23 mouse cellular contexts compared by ENCODE assay signal in genomic region chr14:55872039-55872438, GRCm38 (mm10). TPM values are rescaled to one million over a fixed set of nuclear protein-coding genes. Genes with fewer than 3 reads are reported as not detected.
DNase-seq lines count a peak whose midpoint lies in the region; ATAC-seq and TF ChIP-seq lines count a peak whose summit lies in the region.
"Had no signal": no experiment of that assay in that cellular context is flagged by ENCODE, and none has a peak within 500 bp of the region (broad histone marks: within the 10 kb centered on the region; RNA-seq: fewer than 3 reads in every experiment).

No protein-coding gene starts in this region.

- H3K27ac ChIP-seq in stomach, postnatal 0 days (replicated peaks) = no peak overlapping the region
- no peak overlapping the region for H3K27ac ChIP-seq in liver, postnatal 0 days (ENCODE audit: low read depth)
- H3K27ac ChIP-seq: forebrain, embryonic 13.5 days; heart, embryonic 13.5 days; hindbrain, embryonic 13.5 days; intestine, embryonic 15.5 days had no signal

- DNase-seq in cerebellum, adult 9-10 months = peak; percentile 33
- DNase-seq in cerebellum, postnatal 36 days = no peak
- peak; percentile 90 for DNase-seq in heart, adult 11 months
- DNase-seq in heart, postnatal 36 days = no peak
- no peak for DNase-seq in stomach, postnatal 0 days (ENCODE audit: low spot score)
- no peak for DNase-seq in liver, postnatal 0 days
- DNase-seq: adrenal gland, adult 8-10 months; adrenal gland, postnatal 25 days; gastrocnemius, postnatal 14 days; heart, adult 18-20 months; kidney, adult 11 months; kidney, adult 8-10 months had no signal

- intact Hi-C loops in heart, postnatal 36 days (cut with DNase I) = no loop called here

- TF ChIP-seq CTCF in stomach, postnatal 0 days (IDR thresholded peaks at IDR 0.05; ENCODE audit: low read depth) = no peak
- no peak for TF ChIP-seq CTCF in liver, postnatal 0 days (IDR thresholded peaks at IDR 0.05; ENCODE audit: low read depth)

- no peaks in the 10 kb centered on the region for H3K27me3 ChIP-seq in stomach, postnatal 0 days (ENCODE audit: control insufficient read depth, insufficient read depth, low read length)
- no peaks in the 10 kb centered on the region for H3K27me3 ChIP-seq in liver, postnatal 0 days (ENCODE audit: insufficient read depth, low read length)
- H3K27me3 ChIP-seq: forebrain, embryonic 13.5 days; heart, embryonic 13.5 days; hindbrain, embryonic 13.5 days; intestine, embryonic 15.5 days had no signal

- no peak overlapping the region for H3K4me2 ChIP-seq in stomach, postnatal 0 days (replicated peaks; ENCODE audit: low read depth)
- H3K4me2 ChIP-seq in liver, postnatal 0 days (ENCODE audit: low read depth, low read length) = no peak overlapping the region
- H3K4me2 ChIP-seq: forebrain, embryonic 13.5 days; heart, embryonic 13.5 days; hindbrain, embryonic 13.5 days; intestine, embryonic 15.5 days had no signal

- H3K4me3 ChIP-seq in stomach, postnatal 0 days (ENCODE audit: low read depth, low read length) = no peak overlapping the region
- H3K4me3 ChIP-seq in liver, postnatal 0 days (ENCODE audit: low read depth, low read length) = no peak overlapping the region
- H3K4me3 ChIP-seq: forebrain, embryonic 10.5 days; forebrain, embryonic 13.5 days; heart, embryonic 13.5 days; hindbrain, embryonic 10.5 days; hindbrain, embryonic 13.5 days; intestine, embryonic 15.5 days had no signal

- H3K9ac ChIP-seq in stomach, postnatal 0 days (ENCODE audit: low read length) = no peak overlapping the region
- no peak overlapping the region for H3K9ac ChIP-seq in liver, postnatal 0 days (replicated peaks)
- H3K9ac ChIP-seq: forebrain, embryonic 13.5 days; heart, embryonic 13.5 days; hindbrain, embryonic 13.5 days; intestine, embryonic 15.5 days had no signal

- no peaks in the 10 kb centered on the region for H3K4me1 ChIP-seq in stomach, postnatal 0 days (replicated peaks; ENCODE audit: control insufficient read depth, insufficient read depth)
- peaks cover 10% of the 10 kb centered on the region for H3K4me1 ChIP-seq in liver, postnatal 0 days (ENCODE audit: insufficient read depth)

- peaks cover 13% of the 10 kb centered on the region; the same call in 1 of the 2 replicates for H3K36me3 ChIP-seq in stomach, postnatal 0 days (ENCODE audit: control insufficient read depth, insufficient read depth, low read length)
- H3K36me3 ChIP-seq in liver, postnatal 0 days (replicated peaks; ENCODE audit: insufficient read depth, low read length) = no peaks in the 10 kb centered on the region; the same call in 1 of the 2 replicates

- WGBS in stomach, postnatal 0 days = 87% methylated on average over 11 of the region's 12 CpGs
- 77% methylated on average over 12 of the region's 12 CpGs for WGBS in liver, postnatal 0 days (ENCODE audit: insufficient replicate concordance)

- no peak for TF ChIP-seq EP300 in stomach, postnatal 0 days (optimal IDR thresholded peaks at IDR 0.05)
- TF ChIP-seq EP300 in liver, postnatal 0 days (IDR thresholded peaks at IDR 0.05; ENCODE audit: low read depth) = no peak

- ATAC-seq in stomach, postnatal 0 days (ENCODE audit: low FRiP score, low TSS enrichment) = peak; percentile 12; the same call in 1 of the 2 replicates
- ATAC-seq in liver, postnatal 0 days = no peak
- ATAC-seq: activated CD4-positive, CD25-positive, alpha-beta regulatory T cell, adult 4 months; CD4-positive, CD25-positive, alpha-beta regulatory T cell, adult 4 months; forebrain, embryonic 13.5 days; forebrain, embryonic 16.5 days had no signal

- no peaks in the 10 kb centered on the region for H3K9me3 ChIP-seq in stomach, postnatal 0 days (ENCODE audit: control insufficient read depth, low read length)
- no peaks in the 10 kb centered on the region for H3K9me3 ChIP-seq in liver, postnatal 0 days (ENCODE audit: low read length)
- H3K9me3 ChIP-seq: forebrain, embryonic 10.5 days; forebrain, embryonic 13.5 days; heart, embryonic 13.5 days; hindbrain, embryonic 10.5 days; hindbrain, embryonic 13.5 days; intestine, embryonic 15.5 days had no signal

RNA-seq across cellular contexts. Expression of gene Cbln3, which starts 12.2 kb away (rescaled TPM):
- total RNA-seq in heart, postnatal 36 days (2021) = under 1 TPM in 1 of 2 experiments, not detected in 1; 0.19 TPM
- polyA plus RNA-seq in stomach, postnatal 0 days (2015; fragmentation: Nextera tagmentation; extraction: Ambion mirVana) = 0.56 and 0.65 TPM in 2 replicates
- polyA plus RNA-seq in liver, postnatal 0 days (2015; fragmentation: Nextera tagmentation; extraction: Ambion mirVana) = 0.29 and 0.40 TPM in 2 replicates
- total RNA-seq: common myeloid progenitor, adult 5-6 weeks; gastrocnemius, adult 18-20 months; heart, adult 18-20 months had no signal
- polyA plus RNA-seq: CD4-positive, CD25-positive, alpha-beta regulatory T cell, adult 4 months had no signal

RNA-seq across cellular contexts. Expression of gene Khnyn, which starts 12.7 kb away (rescaled TPM):
- 10 to 100 TPM; 13.0 to 14.7 TPM for total RNA-seq in heart, postnatal 36 days (2021)
- polyA plus RNA-seq in stomach, postnatal 0 days (2015; fragmentation: Nextera tagmentation; extraction: Ambion mirVana) = 6.4 and 7.5 TPM in 2 replicates
- polyA plus RNA-seq in liver, postnatal 0 days (2015; fragmentation: Nextera tagmentation; extraction: Ambion mirVana) = 4.6 and 5.2 TPM in 2 replicates

RNA-seq across cellular contexts. Expression of gene Nynrin, which starts 18.2 kb away (rescaled TPM):
- 10 to 100 TPM in 1 of 2 experiments, 1 to 10 TPM in 1; 9.5 to 10.5 TPM for total RNA-seq in heart, postnatal 36 days (2021)
- polyA plus RNA-seq in stomach, postnatal 0 days (2015; fragmentation: Nextera tagmentation; extraction: Ambion mirVana) = 2.8 and 3.2 TPM in 2 replicates
- polyA plus RNA-seq in liver, postnatal 0 days (2015; fragmentation: Nextera tagmentation; extraction: Ambion mirVana) = 0.63 and 0.70 TPM in 2 replicates

RNA-seq across cellular contexts. Expression of gene Sdr39u1, which starts 28.1 kb away (rescaled TPM):
- 100 to 1,000 TPM; 109 to 116 TPM for total RNA-seq in heart, postnatal 36 days (2021)
- polyA plus RNA-seq in stomach, postnatal 0 days (2015; fragmentation: Nextera tagmentation; extraction: Ambion mirVana) = 48.4 and 52.0 TPM in 2 replicates
- polyA plus RNA-seq in liver, postnatal 0 days (2015; fragmentation: Nextera tagmentation; extraction: Ambion mirVana) = 26.2 and 26.9 TPM in 2 replicates

RNA-seq across cellular contexts. Expression of gene Nfatc4, which starts 49.1 kb away (rescaled TPM):
- total RNA-seq in heart, postnatal 36 days (2021) = 1 to 10 TPM; 5.0 to 5.1 TPM
- 11.2 and 12.5 TPM in 2 replicates for polyA plus RNA-seq in stomach, postnatal 0 days (2015; fragmentation: Nextera tagmentation; extraction: Ambion mirVana)
- polyA plus RNA-seq in liver, postnatal 0 days (2015; fragmentation: Nextera tagmentation; extraction: Ambion mirVana) = 0.41 and 0.63 TPM in 2 replicates
- total RNA-seq: common myeloid progenitor, adult 5-6 weeks had no signal
- polyA plus RNA-seq: activated CD4-positive, CD25-positive, alpha-beta regulatory T cell, adult 4 months; CD4-positive, CD25-positive, alpha-beta regulatory T cell, adult 4 months had no signal

Comparison
In these comparisons a context has a peak if more than half of its experiments do, and no peak if none do; other contexts are left out.
1. DNase-seq: peak in cerebellum, adult 9-10 months (single experiment) and heart, adult 11 months (single experiment); none in cerebellum, postnatal 36 days (0 of 2), heart, postnatal 36 days (0 of 2), stomach, postnatal 0 days (single experiment) and liver, postnatal 0 days (single experiment).